Mouse (Mus musculus) limb, embryonic 12.5 days (tissue): ENCODE results near the gene Slc25a27. TPM values are rescaled to one million over a fixed set of nuclear protein-coding genes. Genes with fewer than 3 reads are reported as not detected.

Source experiments
- ATAC-seq: fragments of 200-750 bp; cut with Nextera tagmentation; 2 replicates; pipeline ENCODE4 v1.8.0; 2017; ENCODE audit warnings: low read depth, moderate TSS enrichment; ENCODE audit not compliant: insufficient number of reproducible peaks, insufficient read depth, low FRiP score, low TSS enrichment
- H3K27ac ChIP-seq: fragments of 300-500 bp; sonication (generic); 2 replicates; pipeline ENCODE4 v1.5.1; 2016; ENCODE audit warnings: mild to moderate bottlenecking, moderate library complexity
- H3K27me3 ChIP-seq: fragments of 300-500 bp; sonication (generic); 2 replicates; pipeline ENCODE4 v1.6.1; 2016; ENCODE audit warnings: mild to moderate bottlenecking, moderate library complexity
- H3K36me3 ChIP-seq: fragments of 300-500 bp; sonication (generic); 2 replicates; pipeline ENCODE4 v1.6.1; 2016; ENCODE audit warnings: mild to moderate bottlenecking, moderate library complexity
- H3K4me1 ChIP-seq: fragments of 300-500 bp; sonication (generic); replicated peaks from 2 replicates; pipeline ENCODE4 v1.6.1; 2016
- H3K4me2 ChIP-seq: fragments of 300-500 bp; sonication (generic); 2 replicates; pipeline ENCODE4 v1.6.1; 2016; ENCODE audit warnings: mild to moderate bottlenecking, moderate library complexity
- H3K4me3 ChIP-seq: fragments of 300-500 bp; sonication (generic); replicated peaks from 2 replicates; pipeline ENCODE4 v1.5.1; 2016; ENCODE audit warnings: mild to moderate bottlenecking
- H3K9ac ChIP-seq: fragments of 300-500 bp; sonication (generic); replicated peaks from 2 replicates; pipeline ENCODE4 v1.6.1; 2016; ENCODE audit warnings: mild to moderate bottlenecking, moderate library complexity
- H3K9me3 ChIP-seq: fragments of 300-500 bp; sonication (generic); 2 replicates; pipeline ENCODE4 v1.6.1; 2016; ENCODE audit warnings: mild to moderate bottlenecking, moderate library complexity
- WGBS: fragments of 180-500 bp; shearing (Covaris S2); methylation state at CpG from one replicate; pipeline ENCODE4 v1.1.7; 2016; 5-methylcytosine and 5-hydroxymethylcytosine counted together
- polyA plus RNA-seq: library from polyadenylated mRNA; unstranded; fragments of >200 nt; fragmentation: Nextera tagmentation; extraction: Ambion mirVana; gene quantifications from 2 replicates; pipeline ENCODE4 v1.2.1, GENCODE M21; 2016

Gene Slc25a27
- polyA plus RNA-seq, 1 experiment from 2014 or later: 55.9 TPM

DNA sequence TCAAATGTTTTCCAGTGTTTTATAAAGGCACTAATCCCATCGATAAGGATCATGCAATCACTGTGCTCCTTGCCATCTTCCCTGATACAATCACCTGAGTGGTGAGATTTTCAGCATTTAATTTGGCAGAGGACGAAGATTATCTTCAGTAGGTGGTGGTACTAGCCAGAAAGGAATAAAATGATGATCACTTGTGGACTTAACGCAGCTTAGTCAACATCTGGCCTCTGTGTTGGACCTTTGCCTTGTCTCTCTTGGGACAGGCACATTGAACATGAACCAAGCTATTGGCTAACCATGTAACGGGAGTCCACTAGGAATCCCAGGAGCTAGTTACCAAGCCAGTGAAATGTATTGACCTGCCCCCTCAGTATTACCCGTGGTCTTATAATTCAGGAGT, 17.6 kb upstream of the Slc25a27 start:
- Histone ChIP-seq H3K4me3 (no peak overlapping the region), H3K9ac (no peak overlapping the region), H3K27ac (no peak overlapping the region), H3K36me3 (peaks cover 45% of the 10 kb centered on the region; the same call in 1 of the 2 replicates), H3K4me2 (no peak overlapping the region), H3K9me3 (no peaks in the 10 kb centered on the region), H3K4me1 (no peaks in the 10 kb centered on the region), H3K27me3 (no peaks in the 10 kb centered on the region)
- ATAC-seq: no peak
- WGBS: 94% methylated on average over 5 of the region's 5 CpGs

DNA sequence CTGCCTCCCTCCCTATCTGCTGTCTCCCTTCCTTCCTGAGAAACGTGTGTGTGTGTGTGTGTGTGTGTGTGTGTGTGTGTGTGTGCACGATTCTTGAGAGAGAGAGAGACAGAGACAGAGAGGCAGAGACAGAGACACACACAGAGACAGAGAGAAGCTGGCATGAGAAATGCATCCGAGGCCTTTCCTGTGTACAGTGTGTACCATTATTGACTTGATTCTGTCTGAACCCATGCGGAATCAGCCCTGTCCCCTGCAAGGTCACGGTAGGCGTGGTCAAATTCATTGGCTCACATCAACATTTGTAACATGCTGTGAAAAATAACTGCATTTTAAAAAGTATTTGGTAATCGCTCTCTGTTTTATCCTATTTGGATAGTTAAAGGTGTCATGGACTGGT, 17.1 kb upstream of the Slc25a27 start:
- WGBS: 90% methylated on average over 5 of the region's 7 CpGs
- no peak for ATAC-seq
- Histone ChIP-seq H3K27ac (no peak overlapping the region), H3K4me2 (no peak overlapping the region), H3K4me3 (no peak overlapping the region), H3K36me3 (peaks cover 45% of the 10 kb centered on the region; the same call in 1 of the 2 replicates), H3K9me3 (no peaks in the 10 kb centered on the region), H3K27me3 (no peaks in the 10 kb centered on the region), H3K4me1 (no peaks in the 10 kb centered on the region), H3K9ac (no peak overlapping the region)

DNA sequence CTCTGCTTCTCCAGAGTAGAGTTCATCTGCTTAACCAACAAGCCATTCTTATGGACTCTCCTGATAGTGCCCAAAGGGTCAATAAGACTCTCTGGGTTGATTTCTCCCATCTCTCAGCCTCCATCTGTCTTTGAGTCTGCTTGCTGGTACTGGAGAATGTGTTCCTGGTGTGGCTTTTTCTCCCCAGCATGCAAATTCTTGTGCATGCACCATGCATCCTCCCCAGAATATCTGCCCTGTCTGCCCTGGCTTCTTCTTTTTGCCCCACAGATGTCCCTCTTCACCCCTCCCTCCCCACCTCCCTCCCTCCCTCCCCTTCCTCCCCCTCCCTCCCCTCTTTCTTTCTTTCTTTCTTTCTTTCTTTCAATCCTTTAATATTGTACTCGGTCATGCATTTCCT, 10.3 kb upstream of the Slc25a27 start:
- Histone ChIP-seq H3K27ac (no peak overlapping the region), H3K4me2 (no peak overlapping the region), H3K9me3 (no peaks in the 10 kb centered on the region), H3K9ac (no peak overlapping the region), H3K4me1 (no peaks in the 10 kb centered on the region), H3K36me3 (peaks cover 21% of the 10 kb centered on the region; the same call in 1 of the 2 replicates), H3K27me3 (no peaks in the 10 kb centered on the region), H3K4me3 (no peak overlapping the region)
- no peak for ATAC-seq
- 55% methylated on average over 1 of the region's 1 CpGs for WGBS

DNA sequence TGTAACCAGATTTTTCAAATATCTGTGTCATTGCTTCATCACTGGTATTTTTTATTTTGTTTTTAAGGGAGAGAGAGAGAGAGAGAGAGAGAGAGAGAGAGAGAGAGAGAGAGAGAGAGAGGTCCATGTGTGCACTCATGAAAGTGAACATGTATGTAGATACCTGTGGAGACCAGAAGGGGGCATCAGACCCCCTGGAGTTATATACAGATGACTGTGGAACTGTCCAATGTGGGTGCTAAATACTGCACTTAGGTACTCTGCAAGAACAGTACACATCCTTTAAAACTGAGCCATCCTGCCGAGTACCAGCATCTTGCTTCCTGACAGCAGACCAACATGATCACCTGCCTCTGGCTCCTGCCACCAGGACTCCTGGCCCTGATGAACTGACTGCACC, 9.2 kb upstream of the Slc25a27 start:
- Histone ChIP-seq H3K4me3 (no peak overlapping the region), H3K9me3 (no peaks in the 10 kb centered on the region), H3K27me3 (no peaks in the 10 kb centered on the region), H3K36me3 (peaks cover 16% of the 10 kb centered on the region; the same call in 1 of the 2 replicates), H3K27ac (no peak overlapping the region), H3K9ac (no peak overlapping the region), H3K4me1 (no peaks in the 10 kb centered on the region), H3K4me2 (no peak overlapping the region)
- ATAC-seq: no peak
- 89% methylated on average over 1 of the region's 1 CpGs for WGBS

DNA sequence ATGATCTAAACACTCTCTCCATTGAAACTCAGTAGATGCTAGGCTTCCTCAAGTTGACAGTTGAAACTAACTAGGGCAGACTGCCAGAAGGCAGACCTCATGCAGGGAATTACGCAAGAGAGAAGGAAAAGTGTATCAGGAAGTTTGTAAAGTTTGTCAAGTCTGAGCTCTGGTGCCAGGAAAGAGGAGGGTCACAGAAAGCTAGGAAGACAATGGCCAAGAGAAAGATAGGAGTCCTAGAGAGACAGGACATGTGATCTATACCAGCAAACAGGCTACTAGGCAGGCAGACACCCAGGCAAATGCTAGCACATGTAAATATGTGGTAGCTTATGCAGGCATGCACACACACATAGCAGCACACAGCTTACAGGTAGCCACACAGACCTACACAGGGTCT, 8.2 kb upstream of the Slc25a27 start:
- 86% methylated on average over 1 of the region's 1 CpGs for WGBS
- Histone ChIP-seq H3K4me1 (no peaks in the 10 kb centered on the region), H3K27ac (no peak overlapping the region), H3K27me3 (no peaks in the 10 kb centered on the region), H3K4me3 (no peak overlapping the region), H3K4me2 (no peak overlapping the region), H3K9me3 (no peaks in the 10 kb centered on the region), H3K36me3 (peaks cover 8% of the 10 kb centered on the region; the same call in 1 of the 2 replicates), H3K9ac (no peak overlapping the region)
- ATAC-seq: no peak

DNA sequence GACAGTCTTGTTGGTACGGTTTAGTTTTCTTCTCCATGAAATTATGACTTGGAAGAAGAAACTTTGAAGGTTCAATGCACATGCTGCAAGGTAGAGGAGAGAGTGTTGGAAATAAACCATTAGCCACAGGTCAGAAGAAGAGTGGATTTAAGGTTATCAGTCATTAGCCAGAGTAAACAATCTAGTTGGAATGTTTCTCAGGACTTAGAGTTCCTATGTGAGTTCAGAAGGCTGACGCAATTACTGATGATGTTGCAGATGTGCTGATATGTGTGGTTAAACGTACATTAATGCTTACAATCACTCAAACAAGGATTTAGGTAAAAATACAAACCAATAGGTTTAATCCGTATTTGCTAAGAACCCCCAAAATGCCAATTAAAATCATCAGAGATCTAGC, 4.9 kb upstream of the Slc25a27 start:
- no peak overlapping the region for H3K27ac ChIP-seq
- peaks cover 15% of the 10 kb centered on the region for H3K4me1 ChIP-seq
- 84% methylated on average over 4 of the region's 4 CpGs for WGBS
- H3K4me2 ChIP-seq: no peak overlapping the region
- no peaks in the 10 kb centered on the region for H3K27me3 ChIP-seq
- ATAC-seq: no peak
- no peaks in the 10 kb centered on the region for H3K36me3 ChIP-seq
- H3K9me3 ChIP-seq: no peaks in the 10 kb centered on the region
- H3K9ac ChIP-seq: no peak overlapping the region
- H3K4me3 ChIP-seq: no peak overlapping the region

DNA sequence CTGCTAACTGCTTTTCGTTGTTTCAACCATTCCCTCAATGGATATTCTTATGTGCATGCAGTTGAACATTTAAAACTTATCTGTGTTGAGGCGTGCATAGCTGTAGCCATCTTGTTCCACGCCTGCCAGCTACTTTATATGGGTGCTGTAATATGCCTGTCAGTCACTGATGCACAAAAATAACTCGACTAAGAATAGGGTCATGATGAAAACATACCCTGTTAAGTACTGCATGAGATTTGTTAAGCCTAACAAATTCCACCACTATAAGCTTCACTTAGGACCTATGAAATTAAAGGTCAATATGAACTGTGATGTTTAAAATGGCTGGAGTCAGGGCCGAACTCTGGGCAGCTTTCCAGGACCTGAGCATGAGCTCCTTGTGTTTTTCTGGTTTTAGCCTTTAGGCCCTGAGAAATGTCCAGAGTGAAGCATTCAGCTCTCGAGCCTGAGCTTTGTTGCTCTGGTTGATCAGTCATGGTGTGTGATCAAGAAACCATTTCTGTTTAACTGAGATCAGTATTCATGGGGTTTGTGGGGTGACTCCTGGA, 2.2 kb upstream of the Slc25a27 start:
- Histone ChIP-seq H3K4me3 (no peak overlapping the region), H3K9me3 (no peaks in the 10 kb centered on the region), H3K4me2 (peak overlapping the region; percentile 59), H3K27ac (no peak overlapping the region), H3K36me3 (peaks cover under 1% of the 10 kb centered on the region; the same call in 1 of the 2 replicates), H3K9ac (no peak overlapping the region), H3K4me1 (peaks cover 26% of the 10 kb centered on the region), H3K27me3 (no peaks in the 10 kb centered on the region)
- WGBS: 83% methylated on average over 6 of the region's 6 CpGs
- ATAC-seq: no peak

DNA sequence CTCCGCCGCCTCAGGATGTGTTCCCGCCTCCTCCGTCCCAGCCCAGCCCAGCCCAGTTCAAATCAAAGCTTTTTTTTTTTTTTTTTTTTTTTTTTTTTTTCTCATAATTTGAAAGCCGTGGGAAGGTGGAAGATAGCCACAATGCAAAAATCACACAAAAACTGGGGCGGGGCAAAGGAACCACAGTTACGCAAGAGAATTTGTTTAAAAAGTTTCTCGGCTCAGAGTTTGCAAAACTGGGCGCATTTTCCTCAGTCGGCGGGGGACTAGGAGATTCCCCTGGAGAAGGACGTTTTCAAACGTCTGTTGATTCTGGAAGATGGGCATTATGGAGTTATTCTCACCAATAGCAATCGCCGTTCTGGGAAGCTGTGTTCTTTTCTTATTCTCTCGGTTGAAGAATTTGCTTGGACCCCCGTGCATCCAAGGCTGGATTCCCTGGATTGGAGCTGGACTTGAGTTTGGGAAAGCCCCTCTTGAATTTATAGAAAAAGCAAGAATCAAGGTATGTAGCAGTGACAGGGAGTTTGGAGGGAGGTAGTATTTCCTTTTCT, 353 bp upstream of the Slc25a27 start, which contains the start of gene Cyp39a1:
Cyp39a1 (plus strand) TSS at position 136 of the 554 bp plus-strand sequence.
- Histone ChIP-seq H3K9ac (peak within 1 kb of the TSS; percentile 79), H3K27me3 (no peaks in the 10 kb centered on the region), H3K4me3 (peak within 1 kb of the TSS; percentile 81), H3K36me3 (peaks cover 15% of the 10 kb centered on the region), H3K27ac (no peak within 1 kb of the TSS; the same call in 1 of the 2 replicates), H3K4me1 (peaks cover 26% of the 10 kb centered on the region), H3K9me3 (no peaks in the 10 kb centered on the region), H3K4me2 (peak within 1 kb of the TSS; percentile 72)
- WGBS: under 1% methylated on average over 17 of the region's 17 CpGs
- ATAC-seq: no peak; the same call in 1 of the 2 replicates

DNA sequence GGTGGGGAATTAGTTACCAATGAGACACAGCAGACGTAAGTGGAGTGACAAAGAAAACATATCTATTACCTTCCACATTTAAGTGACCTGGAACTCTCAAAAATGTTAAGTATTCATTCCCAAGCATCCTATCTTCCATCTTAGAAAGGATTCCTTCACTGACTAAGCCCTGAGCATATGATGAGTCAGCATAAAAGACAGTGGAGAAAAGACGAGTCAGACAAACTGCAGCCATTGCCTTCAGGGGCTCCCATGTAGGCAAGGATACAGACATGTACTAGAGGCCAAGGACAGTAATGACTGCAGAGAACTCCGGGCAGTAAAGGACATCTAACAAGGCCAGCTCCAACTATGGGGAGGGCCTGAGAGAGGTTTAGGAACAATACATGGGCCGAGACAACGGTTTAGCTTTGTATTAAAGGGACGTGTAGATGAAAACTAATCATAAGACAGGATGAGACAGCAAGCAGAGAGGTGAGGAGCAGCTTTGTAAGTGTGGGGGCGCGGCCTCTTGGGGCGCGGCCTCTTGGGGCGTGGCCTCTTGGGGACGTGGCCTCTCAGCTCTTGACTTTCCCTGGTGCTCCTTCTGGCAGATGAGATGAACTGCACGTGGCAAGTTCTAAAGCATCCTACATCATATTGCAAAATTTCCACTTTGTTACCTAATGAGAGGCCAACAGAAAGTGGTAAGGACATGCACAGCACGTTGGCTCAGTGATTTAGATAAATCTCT, 15.5 kb downstream of the Slc25a27 start:
- 68% methylated on average over 14 of the region's 14 CpGs for WGBS
- Histone ChIP-seq H3K4me3 (no peak overlapping the region), H3K36me3 (peaks cover 69% of the 10 kb centered on the region), H3K27ac (no peak overlapping the region), H3K9me3 (no peaks in the 10 kb centered on the region), H3K4me2 (no peak overlapping the region), H3K4me1 (no peaks in the 10 kb centered on the region), H3K27me3 (no peaks in the 10 kb centered on the region), H3K9ac (no peak overlapping the region)
- ATAC-seq: no peak

DNA sequence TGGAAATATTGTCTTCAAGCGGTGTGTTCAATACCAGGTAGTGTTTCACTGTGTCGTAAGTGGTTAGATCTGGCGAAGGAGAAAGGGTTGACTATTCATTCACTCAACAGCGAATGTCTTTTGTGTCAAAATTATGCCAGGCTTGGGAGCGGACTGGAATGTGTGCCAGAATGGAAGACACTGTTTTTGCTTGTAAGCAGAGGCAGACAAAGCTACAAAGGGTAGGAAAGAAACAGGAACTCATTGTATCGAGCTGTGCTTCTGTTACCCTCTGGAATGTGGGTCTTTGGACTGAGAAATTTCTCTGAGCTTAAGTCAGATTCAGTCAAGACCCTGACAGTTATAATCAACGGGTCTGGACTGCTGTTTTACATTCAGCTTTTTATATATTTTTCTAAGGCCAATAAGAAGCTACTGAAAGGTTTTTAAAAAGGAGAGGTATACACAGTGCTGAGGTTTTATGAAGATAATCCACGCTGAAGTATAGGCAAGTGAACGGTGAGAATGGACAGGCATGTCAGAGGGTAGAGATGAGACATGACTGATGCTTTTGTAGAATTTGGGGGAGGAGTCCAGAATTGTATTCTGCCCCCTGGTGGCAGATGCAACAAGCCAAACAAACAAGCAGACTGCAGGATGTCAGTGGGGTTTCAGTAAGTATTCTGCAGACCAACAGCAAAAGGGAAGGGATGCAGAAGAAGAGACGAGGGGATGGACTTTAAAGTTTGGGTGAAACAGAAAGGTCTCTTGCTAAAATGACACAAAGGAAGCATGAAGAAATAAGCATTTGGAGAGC, 17.2 kb downstream of the Slc25a27 start:
- no peak for ATAC-seq
- H3K4me1 ChIP-seq: no peaks in the 10 kb centered on the region
- H3K27ac ChIP-seq: no peak overlapping the region
- H3K9ac ChIP-seq: no peak overlapping the region
- H3K4me2 ChIP-seq: no peak overlapping the region
- no peaks in the 10 kb centered on the region for H3K27me3 ChIP-seq
- WGBS: 87% methylated on average over 10 of the region's 10 CpGs
- no peaks in the 10 kb centered on the region for H3K9me3 ChIP-seq
- H3K4me3 ChIP-seq: no peak overlapping the region
- H3K36me3 ChIP-seq: peaks cover 81% of the 10 kb centered on the region

DNA sequence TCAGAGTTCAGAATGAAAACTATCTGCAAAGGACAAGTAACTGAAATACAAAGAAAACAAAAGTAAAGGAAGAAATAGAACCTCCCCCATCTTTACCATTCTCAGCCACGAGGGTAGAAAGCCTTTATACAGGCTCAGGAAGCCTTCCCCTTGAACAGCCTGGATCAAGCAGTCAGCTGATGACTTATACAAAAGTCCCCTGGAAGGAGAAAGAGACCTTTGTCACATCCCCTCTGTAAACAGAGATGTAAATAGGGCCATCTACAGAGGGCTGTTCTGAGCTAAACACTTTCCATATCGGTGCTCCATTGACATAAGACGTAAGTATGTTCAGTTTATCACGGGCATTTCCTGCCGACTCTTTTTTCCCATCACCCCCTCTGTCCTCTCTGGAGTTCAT, 20.1 kb downstream of the Slc25a27 start:
- H3K36me3 ChIP-seq: peaks cover 85% of the 10 kb centered on the region
- no peak for ATAC-seq

More for the DNA sequence above, 20.1 kb downstream of the Slc25a27 start:
- Histone ChIP-seq H3K27ac (no peak overlapping the region), H3K9me3 (no peaks in the 10 kb centered on the region), H3K9ac (no peak overlapping the region), H3K4me1 (no peaks in the 10 kb centered on the region), H3K4me3 (no peak overlapping the region), H3K4me2 (no peak overlapping the region), H3K27me3 (no peaks in the 10 kb centered on the region)
- 73% methylated on average over 5 of the region's 5 CpGs for WGBS
